Mouse (Mus musculus): ENCODE data around the gene 6030445D17Rik. TPM values are rescaled to one million over a fixed set of nuclear protein-coding genes. Genes with fewer than 3 reads are reported as not detected.

Gene 6030445D17Rik
- 0.24 and 0.54 TPM in 2 replicates for polyA plus RNA-seq (2016; fragmentation: Nextera tagmentation; extraction: Ambion mirVana)

- no peaks in the 10 kb centered on the region for H3K9me3 ChIP-seq (replicated peaks)
- peak within 1 kb of the TSS; percentile 75 for H3K9ac ChIP-seq
- H3K36me3 ChIP-seq, result no peaks in the 10 kb centered on the region
- peak; percentile 79 for ATAC-seq (ENCODE audit: insufficient number of reproducible peaks, low FRiP score)
- H3K27me3 ChIP-seq (replicated peaks), result peaks cover 3% of the 10 kb centered on the region; the same call in 1 of the 2 replicates
- WGBS, result under 1% methylated on average over 57 of the region's 64 CpGs
- H3K27ac ChIP-seq (ENCODE audit: poor library complexity, severe bottlenecking), result peak within 1 kb of the TSS; percentile 62
- peak within 1 kb of the TSS; percentile 84 for H3K4me2 ChIP-seq
- peaks cover 22% of the 10 kb centered on the region for H3K4me1 ChIP-seq (replicated peaks)
- peak within 1 kb of the TSS; percentile 69 for H3K4me3 ChIP-seq
Measured at GRCm38 (mm10) chr4:136462086-136462838, at the start of gene 6030445D17Rik. TSS of gene 6030445D17Rik (plus strand) at chr4:136462250.

- Histone ChIP-seq H3K27me3 (replicated peaks) (peaks cover 27% of the 10 kb centered on the region), H3K36me3 (no peaks in the 10 kb centered on the region), H3K27ac (ENCODE audit: poor library complexity, severe bottlenecking) (no peak overlapping the region), H3K4me2 (no peak overlapping the region), H3K4me1 (replicated peaks) (peaks cover 7% of the 10 kb centered on the region; the same call in 1 of the 2 replicates), H3K4me3 (no peak overlapping the region), H3K9ac (no peak overlapping the region), H3K9me3 (replicated peaks) (no peaks in the 10 kb centered on the region)
- 85% methylated on average over 9 of the region's 9 CpGs for WGBS
- ATAC-seq (ENCODE audit: insufficient number of reproducible peaks, low FRiP score), result no peak
Measured at GRCm38 (mm10) chr4:136415477-136415876, 46.6 kb upstream of the 6030445D17Rik start.

- H3K36me3 ChIP-seq, result no peaks in the 10 kb centered on the region
- peaks cover 60% of the 10 kb centered on the region for H3K27me3 ChIP-seq (replicated peaks)
- peaks cover 8% of the 10 kb centered on the region for H3K4me1 ChIP-seq (replicated peaks)
- no peak overlapping the region for H3K4me3 ChIP-seq
- WGBS, result 13% methylated on average over 11 of the region's 11 CpGs
- H3K9ac ChIP-seq, result peak overlapping the region; percentile 19; the same call in 1 of the 2 replicates
- H3K27ac ChIP-seq (ENCODE audit: poor library complexity, severe bottlenecking), result no peak overlapping the region
- H3K9me3 ChIP-seq (replicated peaks), result no peaks in the 10 kb centered on the region
- H3K4me2 ChIP-seq, result 0 out of 2 replicates have a peak overlapping the region, but pooled peaks have one; percentile 9
- ATAC-seq (ENCODE audit: insufficient number of reproducible peaks, low FRiP score), result no peak
Measured at GRCm38 (mm10) chr4:136418962-136419361, 43.1 kb upstream of the 6030445D17Rik start.

GRCm38 (mm10) chr4:136419386-136419785 is 42.7 kb upstream of the 6030445D17Rik start:
- H3K4me1 ChIP-seq (replicated peaks), result peaks cover 12% of the 10 kb centered on the region
- H3K4me3 ChIP-seq, result no peak overlapping the region
- no peaks in the 10 kb centered on the region for H3K36me3 ChIP-seq
- H3K27ac ChIP-seq (ENCODE audit: poor library complexity, severe bottlenecking), result no peak overlapping the region
- 0 out of 2 replicates have a peak overlapping the region, but pooled peaks have one; percentile 9 for H3K4me2 ChIP-seq
- ATAC-seq (ENCODE audit: insufficient number of reproducible peaks, low FRiP score), result no peak
- no peak overlapping the region for H3K9ac ChIP-seq
- no peaks in the 10 kb centered on the region for H3K9me3 ChIP-seq (replicated peaks)
- peaks cover 64% of the 10 kb centered on the region for H3K27me3 ChIP-seq (replicated peaks)
- WGBS, result 66% methylated on average over 6 of the region's 6 CpGs

- ATAC-seq (ENCODE audit: insufficient number of reproducible peaks, low FRiP score), result no peak
- no peaks in the 10 kb centered on the region for H3K9me3 ChIP-seq (replicated peaks)
- H3K4me2 ChIP-seq, result peak within 1 kb of the TSS; percentile 92
- peaks cover 20% of the 10 kb centered on the region for H3K4me1 ChIP-seq (replicated peaks)
- 67% methylated on average over 9 of the region's 9 CpGs for WGBS
- H3K27me3 ChIP-seq (replicated peaks), result peaks cover 77% of the 10 kb centered on the region
- H3K36me3 ChIP-seq, result no peaks in the 10 kb centered on the region
- peak within 1 kb of the TSS; percentile 65 for H3K9ac ChIP-seq
- H3K4me3 ChIP-seq, result peak within 1 kb of the TSS; percentile 52
- no peak within 1 kb of the TSS for H3K27ac ChIP-seq (ENCODE audit: poor library complexity, severe bottlenecking)
Measured at GRCm38 (mm10) chr4:136423224-136423623, 38.8 kb upstream of the 6030445D17Rik start, which contains the start of gene Htr1d. TSS of gene Htr1d (plus strand) at chr4:136423524.

- H3K27ac ChIP-seq (ENCODE audit: poor library complexity, severe bottlenecking), result no peak overlapping the region
- H3K9me3 ChIP-seq (replicated peaks), result no peaks in the 10 kb centered on the region
- 2% methylated on average over 60 of the region's 70 CpGs for WGBS
- H3K4me2 ChIP-seq, result peak overlapping the region; percentile 92
- peaks cover 13% of the 10 kb centered on the region for H3K4me1 ChIP-seq (replicated peaks)
- H3K9ac ChIP-seq, result peak overlapping the region; percentile 65
- peak overlapping the region; percentile 52 for H3K4me3 ChIP-seq
- no peaks in the 10 kb centered on the region for H3K36me3 ChIP-seq
- peaks cover 67% of the 10 kb centered on the region for H3K27me3 ChIP-seq (replicated peaks)
- ATAC-seq (ENCODE audit: insufficient number of reproducible peaks, low FRiP score), result 0 out of 2 replicates have a peak, but pooled peaks have one; percentile 24
Measured at GRCm38 (mm10) chr4:136424120-136424999, 37.7 kb upstream of the 6030445D17Rik start.

GRCm38 (mm10) chr4:136425000-136425288 is 37.1 kb upstream of the 6030445D17Rik start:
- Histone ChIP-seq H3K4me2 (peak overlapping the region; percentile 92), H3K9ac (peak overlapping the region; percentile 65; the same call in 1 of the 2 replicates), H3K27me3 (replicated peaks) (peaks cover 61% of the 10 kb centered on the region), H3K36me3 (no peaks in the 10 kb centered on the region), H3K27ac (ENCODE audit: poor library complexity, severe bottlenecking) (no peak overlapping the region), H3K4me3 (peak overlapping the region; percentile 52), H3K9me3 (replicated peaks) (no peaks in the 10 kb centered on the region), H3K4me1 (replicated peaks) (peaks cover 13% of the 10 kb centered on the region)
- WGBS, result 2% methylated on average over 15 of the region's 15 CpGs
- no peak for ATAC-seq (ENCODE audit: insufficient number of reproducible peaks, low FRiP score)

- no peaks in the 10 kb centered on the region for H3K9me3 ChIP-seq (replicated peaks)
- ATAC-seq (ENCODE audit: insufficient number of reproducible peaks, low FRiP score), result 0 out of 2 replicates have a peak, but pooled peaks have one; percentile 52
- peaks cover 15% of the 10 kb centered on the region for H3K4me1 ChIP-seq (replicated peaks)
- 0 out of 2 replicates have a peak overlapping the region, but pooled peaks have one; percentile 13 for H3K27ac ChIP-seq (ENCODE audit: poor library complexity, severe bottlenecking)
- H3K36me3 ChIP-seq, result no peaks in the 10 kb centered on the region
- H3K4me2 ChIP-seq, result peak overlapping the region; percentile 25; the same call in 1 of the 2 replicates
- 29% methylated on average over 11 of the region's 11 CpGs for WGBS
- peaks cover 6% of the 10 kb centered on the region for H3K27me3 ChIP-seq (replicated peaks)
- H3K4me3 ChIP-seq, result no peak overlapping the region
- H3K9ac ChIP-seq, result no peak overlapping the region
Measured at GRCm38 (mm10) chr4:136430609-136431375, 31.3 kb upstream of the 6030445D17Rik start.

- H3K27me3 ChIP-seq (replicated peaks), result peaks cover under 1% of the 10 kb centered on the region; the same call in 1 of the 2 replicates
- no peak overlapping the region for H3K4me3 ChIP-seq
- H3K9ac ChIP-seq, result no peak overlapping the region
- WGBS, result 4% methylated on average over 3 of the region's 3 CpGs
- 0 out of 2 replicates have a peak overlapping the region, but pooled peaks have one; percentile 13 for H3K27ac ChIP-seq (ENCODE audit: poor library complexity, severe bottlenecking)
- H3K36me3 ChIP-seq, result no peaks in the 10 kb centered on the region
- peaks cover 15% of the 10 kb centered on the region for H3K4me1 ChIP-seq (replicated peaks)
- no peak overlapping the region for H3K4me2 ChIP-seq
- ATAC-seq (ENCODE audit: insufficient number of reproducible peaks, low FRiP score), result no peak
- H3K9me3 ChIP-seq (replicated peaks), result no peaks in the 10 kb centered on the region
Measured at GRCm38 (mm10) chr4:136431376-136431693, 30.7 kb upstream of the 6030445D17Rik start.

GRCm38 (mm10) chr4:136434029-136434428 is 28.0 kb upstream of the 6030445D17Rik start:
- Histone ChIP-seq H3K4me2 (no peak overlapping the region), H3K9ac (no peak overlapping the region), H3K36me3 (no peaks in the 10 kb centered on the region), H3K4me1 (replicated peaks) (peaks cover 21% of the 10 kb centered on the region), H3K4me3 (no peak overlapping the region), H3K27ac (ENCODE audit: poor library complexity, severe bottlenecking) (no peak overlapping the region), H3K9me3 (replicated peaks) (no peaks in the 10 kb centered on the region), H3K27me3 (replicated peaks) (no peaks in the 10 kb centered on the region)
- WGBS, result 76% methylated on average over 4 of the region's 4 CpGs
- ATAC-seq (ENCODE audit: insufficient number of reproducible peaks, low FRiP score), result no peak
